Mouse (Mus musculus) ES-Bruce4 (cell line): ENCODE measurements around the gene Xpot. TPM values are rescaled to one million over a fixed set of nuclear protein-coding genes. Genes with fewer than 3 reads are reported as not detected.

Experiments used
- H3K27ac ChIP-seq: 2 replicates; pipeline ENCODE4 v1.5.1; 2012; ENCODE audit warnings: low read length, inconsistent platforms; ENCODE audit not compliant: insufficient read depth
- H3K27me3 ChIP-seq: 2 replicates; pipeline ENCODE4 v1.6.1; 2012; ENCODE audit warnings: mild to moderate bottlenecking, low read length, inconsistent platforms; ENCODE audit not compliant: control insufficient read depth, poor library complexity, insufficient read depth, severe bottlenecking
- H3K36me3 ChIP-seq: 2 replicates; pipeline ENCODE4 v1.6.1; 2012; ENCODE audit warnings: inconsistent platforms, mild to moderate bottlenecking, low read length, moderate library complexity; ENCODE audit not compliant: control insufficient read depth, poor library complexity, insufficient read depth, severe bottlenecking
- H3K4me1 ChIP-seq: one replicate; pipeline ENCODE4 v1.8.1; 2011; ENCODE audit warnings: low read length; ENCODE audit not compliant: control insufficient read depth, insufficient read depth
- H3K4me3 ChIP-seq: 2 replicates; pipeline ENCODE4 v1.5.1; 2011; ENCODE audit warnings: low read depth, mild to moderate bottlenecking, low read length
- H3K9ac ChIP-seq: 2 replicates; pipeline ENCODE4 v1.6.1; 2012; ENCODE audit warnings: low read depth, mild to moderate bottlenecking, inconsistent platforms; ENCODE audit not compliant: poor library complexity, severe bottlenecking
- H3K9me3 ChIP-seq: replicated peaks from 2 replicates; pipeline ENCODE4 v1.6.1; 2012; ENCODE audit warnings: mild to moderate bottlenecking, low read length, inconsistent platforms; ENCODE audit not compliant: control insufficient read depth, poor library complexity, insufficient read depth, severe bottlenecking
- CTCF ChIP-seq: IDR thresholded peaks from one replicate; pipeline ENCODE4 v1.8.1; 2011; ENCODE audit warnings: low read depth, low read length
- EP300 ChIP-seq: IDR thresholded peaks from 2 replicates; pipeline ENCODE4 v1.6.1; 2011; ENCODE audit warnings: low read depth, low read length; ENCODE audit not compliant: insufficient read depth
- POLR2A ChIP-seq: IDR thresholded peaks from one replicate; pipeline ENCODE4 v1.8.1; 2011; ENCODE audit warnings: low read length; ENCODE audit not compliant: insufficient read depth
- polyA plus RNA-seq: library from polyadenylated mRNA; stranded (reverse); fragments of >200 nt; gene quantifications from 2 replicates; pipeline ENCODE4 v1.2.4, GENCODE M21; 2011; ENCODE audit warnings: low read depth; ENCODE audit not compliant: missing spikeins, insufficient read depth, insufficient read length

Xpot gene
- polyA plus RNA-seq, 1 experiment: 132 TPM

DNA sequence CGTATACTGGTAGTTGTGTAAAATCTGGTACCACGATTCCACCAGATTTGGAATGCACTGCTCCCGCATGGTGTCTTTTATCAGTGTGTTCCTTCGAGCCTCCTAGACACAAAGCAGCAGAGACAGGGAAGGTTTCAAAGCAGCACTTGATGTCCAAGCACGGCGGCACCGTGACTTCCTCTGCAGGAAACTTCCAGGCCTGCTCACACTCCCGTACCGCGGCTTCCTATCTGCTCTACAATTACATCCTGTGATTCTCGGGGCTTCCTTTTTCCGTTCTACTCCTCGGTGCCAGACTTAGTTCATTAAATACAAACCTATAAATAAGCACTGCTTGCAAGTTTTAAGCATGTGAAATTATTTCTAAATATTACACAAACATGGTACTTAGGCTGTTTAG lies 12.6 kb downstream of the Xpot start:
- Histone ChIP-seq H3K27ac (no peak overlapping the region), H3K9ac (no peak overlapping the region), H3K36me3 (peaks cover 87% of the 10 kb centered on the region), H3K27me3 (no peaks in the 10 kb centered on the region), H3K4me3 (no peak overlapping the region), H3K9me3 (peaks cover 4% of the 10 kb centered on the region; the same call in 1 of the 2 replicates), H3K4me1 (no peaks in the 10 kb centered on the region)
- no peak for TF ChIP-seq POLR2A
- TF ChIP-seq CTCF: no peak
- TF ChIP-seq EP300: no peak

DNA sequence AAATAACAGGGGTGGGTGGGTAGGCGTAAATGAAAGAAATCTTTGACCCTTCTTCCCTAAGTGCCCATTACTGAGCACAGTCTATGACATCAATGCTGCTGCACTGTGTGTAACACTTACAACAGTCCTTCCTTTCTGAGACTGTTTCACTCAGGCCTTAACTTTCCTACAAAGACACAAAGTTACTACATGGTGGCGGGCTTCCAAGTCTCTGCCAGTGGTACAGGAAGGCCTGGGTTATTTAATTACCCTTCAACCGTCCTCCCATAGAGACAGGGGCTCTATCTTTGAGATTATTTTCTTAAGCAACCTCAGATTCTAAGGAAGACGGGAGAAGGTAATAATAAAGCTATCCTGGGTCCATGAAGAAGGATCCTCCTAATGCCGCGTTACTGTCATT lies 13.7 kb downstream of the Xpot start:
- H3K27ac ChIP-seq: no peak overlapping the region
- H3K9ac ChIP-seq: no peak overlapping the region
- H3K4me3 ChIP-seq: no peak overlapping the region
- H3K27me3 ChIP-seq: no peaks in the 10 kb centered on the region
- H3K36me3 ChIP-seq: peaks cover 86% of the 10 kb centered on the region
- H3K9me3 ChIP-seq: peaks cover 4% of the 10 kb centered on the region; the same call in 1 of the 2 replicates
- TF ChIP-seq EP300: no peak
- no peak for TF ChIP-seq CTCF
- TF ChIP-seq POLR2A: no peak
- H3K4me1 ChIP-seq: no peaks in the 10 kb centered on the region

DNA sequence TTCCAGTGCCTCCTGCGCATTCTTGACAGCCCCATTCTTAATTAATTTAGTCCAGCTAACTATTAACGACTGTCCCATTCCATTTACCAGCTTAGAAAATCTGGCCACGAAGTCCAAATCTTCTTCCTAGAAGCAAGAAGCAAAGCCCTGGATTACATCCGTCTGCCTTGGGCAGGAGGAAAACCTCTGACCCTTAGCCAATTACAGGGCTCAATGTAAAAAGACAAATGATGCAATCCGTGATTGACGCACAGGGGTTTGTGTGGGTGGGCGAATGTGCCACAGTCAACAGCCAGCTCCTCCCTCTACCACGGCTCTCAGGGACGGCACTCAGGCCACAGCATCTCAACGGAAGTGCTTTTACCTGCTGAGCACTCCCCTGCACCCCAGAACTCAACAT lies 14.5 kb downstream of the Xpot start:
- peaks cover 4% of the 10 kb centered on the region; the same call in 1 of the 2 replicates for H3K9me3 ChIP-seq
- TF ChIP-seq POLR2A (no peak), CTCF (no peak), EP300 (no peak)
- H3K27ac ChIP-seq: no peak overlapping the region
- no peaks in the 10 kb centered on the region for H3K27me3 ChIP-seq
- H3K4me3 ChIP-seq: no peak overlapping the region
- no peaks in the 10 kb centered on the region for H3K4me1 ChIP-seq
- no peak overlapping the region for H3K9ac ChIP-seq
- peaks cover 86% of the 10 kb centered on the region for H3K36me3 ChIP-seq

DNA sequence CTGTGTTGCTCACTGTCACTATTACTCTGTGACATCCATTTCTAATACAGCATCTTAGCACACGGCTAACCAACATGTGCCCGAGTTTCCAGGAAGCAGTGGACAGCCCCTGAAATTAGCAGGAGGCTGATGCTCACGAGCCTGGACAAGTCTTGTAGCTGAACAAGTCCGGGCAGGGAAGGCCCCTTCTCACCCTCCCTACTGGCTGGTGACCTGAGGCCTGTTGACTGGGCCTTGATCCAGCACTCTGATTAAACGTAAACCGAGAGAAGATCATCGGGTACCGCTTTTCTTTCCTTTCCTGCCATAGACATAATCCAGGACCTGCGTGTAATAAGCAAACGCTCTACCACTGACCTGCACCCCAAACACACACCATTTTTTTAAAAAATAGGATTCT lies 18.0 kb downstream of the Xpot start:
- Histone ChIP-seq H3K36me3 (peaks cover 81% of the 10 kb centered on the region), H3K4me3 (no peak overlapping the region), H3K27me3 (no peaks in the 10 kb centered on the region), H3K27ac (peak overlapping the region; percentile 60; the same call in 1 of the 2 replicates), H3K9me3 (peaks cover 4% of the 10 kb centered on the region; the same call in 1 of the 2 replicates), H3K4me1 (no peaks in the 10 kb centered on the region), H3K9ac (no peak overlapping the region)
- no peak for TF ChIP-seq CTCF
- no peak for TF ChIP-seq EP300

DNA sequence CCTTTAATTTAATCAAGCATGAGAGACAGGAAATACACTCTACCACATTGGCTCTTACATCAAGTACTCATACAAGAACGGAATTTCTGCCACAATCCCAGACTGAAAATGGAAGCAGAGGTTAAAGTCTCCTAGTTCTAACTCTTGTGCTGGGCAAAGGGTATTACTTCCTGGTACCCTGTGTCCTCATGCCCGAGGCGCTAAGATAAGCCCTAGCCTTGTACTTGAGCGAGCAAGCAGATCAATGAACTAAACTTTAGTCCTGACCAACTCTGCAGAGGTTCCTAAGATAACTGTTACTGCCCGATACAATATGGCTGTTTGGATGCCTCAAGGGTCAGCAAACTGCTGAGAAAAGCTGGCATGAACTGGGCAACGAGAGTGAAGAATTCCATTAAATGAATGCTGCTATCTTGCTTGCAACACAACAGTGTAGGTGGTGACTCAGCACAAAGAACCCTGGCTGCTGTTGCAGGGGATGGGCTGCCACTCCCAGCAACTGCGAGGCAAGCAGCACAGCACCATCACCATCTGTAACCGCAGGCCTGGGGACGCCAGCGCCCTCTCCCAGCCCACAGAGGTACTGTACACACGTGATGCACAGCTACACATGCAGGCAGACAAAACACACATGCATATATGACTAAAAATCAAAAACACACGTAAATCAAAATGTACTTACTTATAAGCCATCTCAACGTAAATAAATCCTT lies 21.3 kb downstream of the Xpot start:
- peak; percentile 43 for TF ChIP-seq CTCF
- TF ChIP-seq POLR2A: no peak
- no peak overlapping the region for H3K9ac ChIP-seq
- H3K27ac ChIP-seq: no peak overlapping the region
- no peaks in the 10 kb centered on the region for H3K4me1 ChIP-seq
- H3K4me3 ChIP-seq: no peak overlapping the region
- peaks cover 4% of the 10 kb centered on the region; the same call in 1 of the 2 replicates for H3K9me3 ChIP-seq
- no peaks in the 10 kb centered on the region for H3K27me3 ChIP-seq
- peaks cover 70% of the 10 kb centered on the region for H3K36me3 ChIP-seq

DNA sequence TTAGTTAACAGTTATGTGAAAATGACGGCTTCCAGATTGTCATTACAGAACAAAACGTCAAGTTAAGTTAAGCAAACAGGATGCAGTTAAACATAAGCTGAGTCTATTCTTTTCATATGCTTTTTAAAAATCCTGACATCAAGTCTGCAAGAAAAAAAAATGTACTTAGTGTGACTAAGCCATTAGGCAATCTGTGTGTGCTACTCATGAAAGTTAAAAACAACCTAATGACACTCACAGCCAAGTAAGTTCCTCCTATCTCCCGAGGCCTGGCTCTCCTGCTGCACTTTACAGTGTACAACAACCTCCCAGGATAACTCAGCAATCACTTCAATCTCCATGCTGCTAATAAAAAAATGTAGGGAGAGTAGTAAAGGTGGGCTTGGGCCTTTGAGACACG lies 22.6 kb downstream of the Xpot start:
- Histone ChIP-seq H3K9ac (no peak overlapping the region), H3K36me3 (peaks cover 72% of the 10 kb centered on the region), H3K9me3 (no peaks in the 10 kb centered on the region), H3K4me1 (no peaks in the 10 kb centered on the region), H3K27me3 (no peaks in the 10 kb centered on the region), H3K4me3 (no peak overlapping the region), H3K27ac (no peak overlapping the region)
- TF ChIP-seq POLR2A: no peak
- no peak for TF ChIP-seq EP300
- TF ChIP-seq CTCF: no peak
